Comparison of ENCODE assay signal across 18 mouse cellular contexts in the genomic region with DNA sequence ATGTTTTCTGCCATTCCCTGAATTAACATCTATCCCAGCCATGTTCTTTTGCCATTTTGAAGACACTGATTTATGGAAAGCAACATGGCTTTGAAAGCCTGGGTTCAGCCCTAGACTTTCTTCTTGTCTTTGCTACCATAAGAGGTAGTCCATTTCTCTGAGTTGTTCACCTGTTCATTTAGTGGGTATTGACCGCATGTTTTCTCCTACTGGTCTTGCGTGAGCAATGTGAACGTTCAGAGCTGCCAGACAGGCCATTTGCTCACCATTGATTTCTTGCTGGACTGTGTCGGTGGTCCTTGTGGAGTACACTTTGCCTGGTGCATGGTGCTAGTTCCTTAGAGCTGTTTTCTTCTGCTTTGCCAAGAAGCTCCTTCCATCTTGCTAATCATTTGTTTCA.
"Had no signal": no experiment of that assay in that cellular context is flagged by ENCODE, and none has a peak within 500 bp of the region (broad histone marks: within the 10 kb centered on the region; RNA-seq: fewer than 3 reads in every experiment).

No protein-coding gene starts in this region.

- H3K9ac ChIP-seq: limb, embryonic 12.5 days; limb, embryonic 15.5 days; liver, embryonic 14.5 days; lung, embryonic 15.5 days had no signal

- H3K27me3 ChIP-seq: limb, embryonic 12.5 days; limb, embryonic 15.5 days; lung, embryonic 15.5 days; megakaryocyte, embryonic 14.5 days had no signal

- H3K9me3 ChIP-seq: limb, embryonic 12.5 days; limb, embryonic 15.5 days; lung, embryonic 15.5 days; megakaryocyte, embryonic 14.5 days had no signal

- ATAC-seq: inflammation-experienced regulatory T-cells, adult 6 months; intestine, embryonic 16.5 days had no signal

- H3K4me3 ChIP-seq: left cerebral cortex, adult 2 months; limb, embryonic 12.5 days; limb, embryonic 15.5 days; lung, embryonic 15.5 days; megakaryocyte, embryonic 14.5 days had no signal

- H3K4me2 ChIP-seq: limb, embryonic 12.5 days; limb, embryonic 15.5 days; lung, embryonic 15.5 days; midbrain, embryonic 11.5 days had no signal

- H3K36me3 ChIP-seq: limb, embryonic 12.5 days; limb, embryonic 15.5 days; lung, embryonic 15.5 days had no signal

- H3K27ac ChIP-seq: left cerebral cortex, adult 2 months; limb, embryonic 12.5 days; limb, embryonic 15.5 days; liver, embryonic 14.5 days; lung, embryonic 15.5 days had no signal

- DNase-seq: kidney, adult 18-20 months; kidney, postnatal 10 days; layer of hippocampus, postnatal 36 days; lung, adult 18-20 months; lung, postnatal 10 days; lung, postnatal 36 days; midbrain, embryonic 14.5 days; thymus, adult 18-20 months; thymus, postnatal 36 days had no signal
